Mouse (Mus musculus): Measurements from ENCODE around the gene Peli2.

The Peli2 gene

DNA sequence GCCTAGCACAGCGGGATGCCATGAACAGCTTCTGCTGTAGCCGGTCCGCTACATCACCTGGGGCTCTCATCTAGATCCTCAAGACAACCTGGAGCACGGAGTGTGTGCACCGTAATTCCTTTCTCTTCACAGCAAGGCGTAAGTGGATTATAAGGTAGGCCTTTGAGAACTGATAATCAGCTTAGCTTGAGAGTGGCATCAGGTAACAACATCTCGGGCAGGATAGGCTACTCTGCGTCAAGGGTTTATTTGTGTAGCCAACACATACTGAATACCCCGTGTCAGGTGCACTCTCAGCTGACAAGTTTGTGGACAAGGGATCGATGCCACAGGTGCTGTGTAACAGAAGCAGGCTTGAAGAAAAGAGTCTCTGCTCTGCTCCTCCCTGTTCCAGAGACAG lies 106.1 kb downstream of the Peli2 start:
- no peak for DNase-seq

DNA sequence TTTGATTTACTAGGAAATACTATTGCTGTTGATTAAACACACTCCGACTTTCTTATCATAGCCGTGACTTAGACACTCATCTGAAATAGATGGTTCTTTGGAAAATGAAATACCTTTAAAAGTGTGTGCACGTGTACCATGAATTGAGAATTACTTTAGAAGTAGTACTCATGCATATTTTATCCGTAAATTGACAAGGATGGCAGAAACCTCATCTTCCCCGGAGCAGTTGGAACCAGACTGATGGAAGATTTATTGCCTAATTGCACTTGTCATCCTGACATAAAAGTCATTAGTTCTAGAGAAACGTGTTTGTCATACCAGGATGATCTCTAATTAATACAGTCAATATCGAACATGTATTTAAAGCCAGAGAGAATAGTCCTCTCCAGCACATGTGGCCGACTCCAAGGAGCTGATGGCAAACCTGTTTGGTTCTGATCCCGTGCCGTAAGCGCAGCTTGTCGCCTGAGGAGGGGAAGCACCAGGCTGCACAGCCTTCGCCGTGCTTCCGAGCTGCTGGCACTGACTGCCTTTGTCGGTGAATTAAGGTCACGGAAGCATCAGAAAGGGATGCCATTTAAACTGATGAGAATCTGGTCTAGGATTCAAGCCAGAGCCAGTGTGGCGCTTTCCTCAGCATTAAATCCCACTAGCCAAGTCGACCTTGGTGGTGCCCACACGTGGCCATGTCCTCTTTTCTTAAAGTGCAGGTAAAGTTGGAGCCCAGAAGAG lies 114.3 kb downstream of the Peli2 start:
- no peak for DNase-seq

DNA sequence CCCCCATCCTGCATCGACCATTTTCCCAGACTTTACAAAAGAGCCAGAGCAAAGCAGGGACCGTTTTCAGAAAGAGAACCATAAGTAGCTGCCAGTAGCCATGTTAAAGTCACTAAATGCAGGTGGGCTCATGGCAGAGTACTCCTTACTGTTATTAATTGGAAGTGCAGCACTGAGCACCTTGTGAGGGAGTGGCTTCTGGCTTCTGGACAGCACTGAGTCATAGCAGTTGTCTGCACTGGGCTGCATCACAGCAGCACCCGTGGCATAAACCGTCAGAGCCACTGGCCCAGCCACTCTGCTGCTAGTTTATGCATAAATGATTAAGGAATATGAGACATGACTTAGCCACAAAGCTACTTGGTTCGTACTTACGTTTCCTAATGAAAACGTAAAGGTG lies 120.7 kb downstream of the Peli2 start:
- no peak for DNase-seq

DNA sequence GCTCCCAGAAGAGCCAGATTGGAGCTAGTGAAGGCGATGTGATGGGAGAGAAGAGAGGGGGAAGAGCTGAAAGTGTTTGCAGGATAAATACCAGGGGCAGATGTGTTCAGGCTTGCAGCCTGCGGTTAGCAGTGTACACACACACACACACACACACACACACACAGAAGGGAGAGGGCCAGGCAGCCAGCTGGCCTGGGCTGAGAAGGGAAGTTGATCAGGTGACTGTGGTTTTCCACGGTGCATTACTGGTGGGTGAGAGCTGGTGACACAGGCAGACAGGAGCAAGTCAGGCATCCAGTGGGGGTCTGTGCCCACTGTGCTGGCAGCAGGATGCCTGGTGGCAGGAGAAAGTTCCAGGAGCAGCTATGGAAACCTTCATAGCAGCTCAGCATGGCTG lies 125.6 kb downstream of the Peli2 start:
- DNase-seq = no peak

DNA sequence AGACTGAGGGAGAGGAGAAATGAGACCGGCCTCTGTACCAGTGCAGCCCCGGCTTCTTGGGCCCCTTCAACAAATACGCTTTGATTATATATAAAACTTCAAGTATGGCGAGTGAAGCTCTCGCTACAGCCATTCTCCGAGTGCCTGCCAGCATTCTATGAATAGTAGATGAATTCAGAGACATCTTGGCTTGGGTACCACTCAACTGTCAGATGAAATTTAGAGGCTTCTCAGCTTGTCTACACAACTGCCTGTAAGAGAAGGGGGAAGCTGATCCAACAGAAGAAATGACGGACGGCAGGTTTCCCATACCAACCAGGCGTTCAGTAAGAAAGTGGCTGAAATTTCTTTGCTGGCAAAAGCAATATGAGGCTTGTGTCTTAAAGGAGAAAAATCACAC lies 126.3 kb downstream of the Peli2 start:
- no peak for DNase-seq

DNA sequence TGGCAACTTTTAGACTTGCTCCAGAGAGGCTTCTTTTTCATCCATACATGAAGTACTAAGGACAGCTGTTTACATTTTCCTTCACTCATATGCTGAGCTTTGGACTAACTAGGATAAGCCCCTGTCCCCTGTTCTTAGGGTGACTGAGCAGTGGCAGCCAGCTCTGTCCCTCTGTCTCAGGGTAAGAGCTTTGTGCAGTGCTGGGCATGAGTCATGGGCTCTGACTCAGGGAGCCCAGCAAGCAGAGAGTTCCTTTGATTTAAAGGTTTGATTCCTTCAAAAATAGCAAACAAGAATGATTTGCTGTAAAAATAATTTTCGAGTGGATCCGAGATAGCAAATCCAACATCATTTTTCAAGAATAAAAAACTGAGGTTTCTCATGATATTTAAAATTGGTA lies 128.8 kb downstream of the Peli2 start:
- DNase-seq = no peak

DNA sequence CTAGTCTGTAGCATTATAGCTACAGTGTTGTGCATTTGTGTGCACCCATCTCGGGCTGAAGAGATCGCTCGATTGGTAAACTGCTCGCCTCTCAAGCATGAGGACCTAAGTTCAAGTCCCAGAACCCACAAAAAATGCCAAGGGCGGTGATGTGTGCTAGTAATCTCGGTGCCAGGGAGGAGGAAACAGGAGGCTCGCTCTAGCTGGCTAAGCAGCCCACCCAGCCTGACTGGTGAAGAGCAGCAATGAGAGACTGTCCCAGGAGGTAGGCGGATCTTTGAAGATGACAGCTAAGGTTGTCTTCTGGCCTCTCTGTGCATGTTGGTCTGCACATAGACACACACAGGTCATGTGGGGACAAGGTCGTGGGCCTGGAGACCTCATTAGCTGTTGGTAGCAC lies 129.3 kb downstream of the Peli2 start:
- DNase-seq = no peak

DNA sequence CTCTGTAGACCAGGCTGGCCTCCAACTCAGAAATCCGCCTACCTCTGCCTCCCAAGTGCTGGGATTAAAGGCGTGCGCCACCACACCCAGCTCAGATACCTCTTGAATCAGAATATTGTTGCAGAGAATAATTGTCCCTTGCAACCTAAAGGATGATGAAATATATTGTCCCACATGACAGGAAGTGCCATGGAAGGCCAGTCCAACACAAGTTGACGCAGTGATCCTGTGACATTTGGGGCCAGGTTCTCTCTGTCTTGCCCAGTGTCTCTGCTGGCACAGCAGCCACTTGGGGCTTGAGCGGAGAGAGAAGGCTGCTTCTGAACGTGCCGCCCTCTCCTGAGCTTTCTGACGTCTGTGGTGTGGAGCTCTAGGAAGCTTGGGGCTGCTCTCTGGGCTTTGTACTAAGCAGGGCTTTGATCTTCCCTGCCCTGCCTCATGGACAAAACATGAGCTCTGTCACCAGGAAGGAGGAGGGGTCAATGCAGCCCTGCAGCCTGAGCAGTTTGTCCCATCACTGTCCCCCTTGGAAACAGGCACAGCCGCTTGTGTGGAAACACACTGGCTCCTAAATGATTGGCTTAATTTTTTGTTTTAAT lies 130.9 kb downstream of the Peli2 start:
- DNase-seq = no peak

DNA sequence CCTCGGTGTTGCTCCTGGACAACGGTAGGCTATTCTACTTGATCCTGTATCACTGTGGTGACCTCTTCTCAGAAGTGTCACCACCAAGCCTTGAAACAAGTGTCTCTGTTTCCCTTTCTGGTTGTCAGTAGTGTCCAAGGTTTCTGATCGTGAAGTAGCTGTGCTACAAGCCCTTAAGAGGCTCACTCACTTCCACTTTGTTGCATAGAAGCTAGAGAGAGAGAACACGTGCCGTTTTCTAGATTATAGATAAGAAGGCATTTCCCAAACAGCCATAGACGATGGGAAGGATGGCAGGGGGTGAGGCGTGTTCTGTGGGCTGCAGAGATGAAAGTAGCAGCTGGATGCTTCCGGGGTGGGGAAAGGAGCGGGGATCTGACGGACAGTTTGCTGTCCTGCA lies 132.6 kb downstream of the Peli2 start:
- no peak for DNase-seq

DNA sequence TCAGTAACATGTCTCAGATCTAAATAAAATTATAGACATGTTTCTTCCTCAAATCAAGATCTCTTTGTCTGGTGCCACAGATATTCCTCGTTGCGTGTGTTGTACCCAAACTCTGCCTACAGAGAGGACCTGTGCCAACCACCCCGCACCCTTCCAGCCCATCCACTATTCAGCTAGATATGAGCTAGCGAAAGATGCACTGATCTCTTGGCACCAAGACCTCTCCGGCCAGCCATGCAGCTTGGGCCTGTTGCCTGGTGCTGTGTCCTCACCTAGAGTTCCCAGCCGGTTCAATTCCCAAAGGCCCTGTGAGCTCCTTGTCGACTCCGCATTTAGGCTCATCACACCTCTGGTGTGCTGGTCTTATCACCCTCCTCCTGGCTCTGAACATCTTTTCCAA lies 134.1 kb downstream of the Peli2 start:
- no peak for DNase-seq

DNA sequence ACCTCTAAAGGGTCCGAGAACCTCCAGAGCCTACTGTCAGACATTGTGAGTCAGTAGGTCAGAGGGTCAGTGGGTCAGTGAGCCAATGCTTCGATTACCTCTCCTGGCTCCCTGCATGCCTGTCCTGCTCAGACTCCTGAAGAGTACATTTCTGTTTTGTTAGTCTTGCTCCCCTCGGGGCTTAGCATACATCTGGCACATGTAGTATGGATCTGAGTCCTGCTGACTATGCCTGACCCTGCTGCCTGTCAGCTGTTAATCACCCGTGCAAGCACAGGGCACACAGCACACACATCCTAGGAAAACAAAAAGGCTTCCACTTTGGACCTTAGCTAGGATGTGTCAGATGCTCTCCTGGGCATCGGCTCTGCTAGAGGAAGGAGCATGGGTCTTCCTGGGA lies 134.7 kb downstream of the Peli2 start:
- DNase-seq = no peak

DNA sequence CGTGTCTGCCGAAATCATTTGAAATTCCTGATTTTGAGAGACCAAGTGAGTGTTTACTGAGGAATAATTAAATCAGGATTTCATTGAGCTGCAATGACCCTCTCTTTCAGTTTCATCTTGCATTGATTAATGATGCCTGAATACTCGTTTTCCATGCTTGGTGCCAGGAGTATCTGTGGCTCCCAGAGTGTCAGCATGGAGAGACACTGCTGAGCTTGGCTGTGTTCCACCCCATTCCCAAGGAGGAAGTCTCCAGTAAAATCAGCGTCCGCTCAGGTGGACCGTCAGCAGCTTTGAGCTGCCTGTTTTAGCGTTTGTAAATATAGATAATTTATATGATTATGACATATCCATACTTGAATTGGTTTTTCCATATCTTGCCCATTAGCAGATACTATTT lies 137.1 kb downstream of the Peli2 start:
- no peak for DNase-seq

DNA sequence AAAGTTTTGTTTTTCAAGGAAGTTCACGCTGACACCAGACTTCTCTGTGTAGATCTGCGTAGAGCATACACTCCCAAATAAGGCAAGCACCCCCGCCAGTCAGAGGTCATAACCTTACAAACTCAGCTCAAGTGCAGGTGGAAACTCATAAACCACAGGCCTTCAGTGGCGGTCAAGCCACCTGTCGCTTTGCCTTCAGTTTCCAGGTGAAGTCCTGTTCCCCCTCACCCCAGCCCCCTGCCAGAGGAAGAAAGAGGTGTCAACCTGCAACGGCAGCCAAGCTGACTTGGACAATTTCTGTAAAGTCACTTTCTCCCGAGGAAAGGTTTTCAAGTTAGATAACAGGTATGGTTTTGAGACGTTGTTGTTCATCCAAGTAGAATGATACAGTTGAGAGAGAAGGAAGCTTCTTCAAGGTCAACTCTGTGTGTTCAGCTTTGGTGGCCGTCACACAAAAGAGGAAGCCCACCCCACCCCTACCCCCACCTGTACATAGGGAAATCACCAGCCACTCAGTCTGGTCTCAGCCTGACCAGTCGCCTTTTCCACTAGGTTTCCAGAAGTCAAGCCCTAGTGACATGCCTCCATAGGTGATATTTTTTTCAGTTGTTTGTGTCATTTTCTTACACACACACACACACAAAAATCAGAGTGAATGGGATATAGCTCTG lies 138.2 kb downstream of the Peli2 start:
- no peak for DNase-seq

DNA sequence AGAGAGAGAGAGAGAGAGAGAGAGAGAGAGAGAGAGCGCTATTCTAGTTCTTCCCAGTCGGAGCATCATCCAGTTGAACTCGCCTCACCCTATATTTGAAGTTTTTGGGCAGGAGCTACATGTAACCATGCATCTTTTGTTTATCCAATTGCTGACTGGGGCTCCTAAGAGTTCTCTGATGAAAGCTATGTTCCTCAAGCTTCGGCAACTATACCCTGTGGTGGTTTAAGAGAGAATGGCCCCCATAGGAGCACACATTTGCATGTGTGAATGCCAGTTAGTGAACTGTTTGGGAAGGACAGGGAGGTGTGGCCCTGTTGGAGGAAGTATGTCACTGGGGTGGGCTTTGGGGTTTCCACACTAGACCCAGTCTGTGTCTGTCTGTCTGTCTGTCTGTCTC lies 142.5 kb downstream of the Peli2 start:
- no peak for DNase-seq

DNA sequence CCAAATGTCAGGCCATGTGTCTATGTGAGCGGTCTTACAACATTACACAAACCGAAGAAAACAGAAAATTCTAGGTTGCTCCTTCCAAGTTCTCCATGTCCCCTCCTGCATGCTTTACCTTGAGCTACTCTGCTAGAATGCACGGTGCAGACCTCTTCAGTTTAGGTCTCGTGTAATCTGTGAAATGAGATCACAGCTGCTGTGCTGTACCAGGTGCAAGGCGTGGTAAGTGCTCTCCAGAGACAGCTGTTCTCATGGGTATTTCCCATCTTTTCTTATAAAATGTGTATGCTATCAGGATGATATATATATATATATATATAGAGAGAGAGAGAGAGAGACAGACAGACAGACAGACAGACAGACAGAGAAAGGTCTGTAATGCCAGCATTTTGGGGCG lies 146.1 kb downstream of the Peli2 start:
- no peak for DNase-seq

DNA sequence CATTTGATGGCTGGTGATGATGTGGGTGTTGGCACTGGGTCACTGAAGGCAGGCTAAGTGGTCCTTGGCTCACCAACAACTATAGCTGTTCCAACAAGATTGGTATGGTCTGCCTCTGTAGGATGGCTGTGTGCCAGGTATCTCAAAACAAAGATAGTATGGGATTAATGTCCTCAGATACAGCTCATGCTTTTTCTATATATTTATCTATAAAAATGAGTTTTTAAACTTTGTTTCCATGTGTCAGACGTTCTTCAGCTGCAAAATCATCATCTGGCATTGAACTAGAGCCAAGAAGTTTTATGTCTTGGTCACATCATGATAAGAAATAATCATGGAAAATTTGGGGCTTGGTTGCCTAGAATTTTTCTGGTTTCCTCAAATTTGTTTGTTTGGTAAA lies 157.7 kb downstream of the Peli2 start:
- no peak for DNase-seq

DNA sequence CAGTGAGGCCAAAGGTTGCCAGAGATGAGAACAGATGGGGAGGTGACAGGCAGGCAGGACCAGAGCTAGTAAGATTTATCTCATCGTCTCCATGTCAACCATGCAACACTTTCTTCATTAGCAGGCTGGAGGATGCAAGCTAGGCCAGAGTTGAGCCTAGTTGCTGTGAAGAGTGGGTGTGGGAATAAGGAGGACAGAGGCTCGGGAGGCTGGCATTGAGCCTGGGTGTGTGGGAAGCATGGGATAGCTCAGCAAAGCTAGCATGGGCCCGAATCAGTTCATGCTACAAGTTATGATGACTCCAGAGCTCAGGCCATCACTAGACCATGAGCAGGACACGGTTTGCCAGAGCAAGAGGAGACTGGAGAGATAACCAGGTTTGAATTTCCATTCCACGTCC lies 166.3 kb downstream of the Peli2 start:
- DNase-seq = no peak

DNA sequence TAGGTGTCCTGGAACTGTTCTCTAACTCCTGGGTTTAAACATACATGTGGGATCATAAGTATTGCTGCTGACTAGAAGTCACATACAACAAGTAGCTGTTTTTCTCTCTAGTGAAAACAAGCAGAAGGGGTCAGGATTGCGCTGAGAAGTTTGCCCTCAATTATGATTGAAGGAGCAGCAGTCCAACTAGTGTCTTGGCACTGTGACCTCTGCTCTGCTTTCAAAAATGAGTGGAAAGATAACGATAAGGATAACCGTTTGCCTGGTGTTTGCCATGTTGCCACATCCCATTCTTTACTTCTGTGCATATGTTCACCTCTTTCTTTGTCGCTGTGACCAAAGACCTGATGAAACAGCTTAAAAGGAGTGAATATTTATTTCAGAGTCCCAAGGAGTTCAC lies 167.0 kb downstream of the Peli2 start:
- no peak for DNase-seq

DNA sequence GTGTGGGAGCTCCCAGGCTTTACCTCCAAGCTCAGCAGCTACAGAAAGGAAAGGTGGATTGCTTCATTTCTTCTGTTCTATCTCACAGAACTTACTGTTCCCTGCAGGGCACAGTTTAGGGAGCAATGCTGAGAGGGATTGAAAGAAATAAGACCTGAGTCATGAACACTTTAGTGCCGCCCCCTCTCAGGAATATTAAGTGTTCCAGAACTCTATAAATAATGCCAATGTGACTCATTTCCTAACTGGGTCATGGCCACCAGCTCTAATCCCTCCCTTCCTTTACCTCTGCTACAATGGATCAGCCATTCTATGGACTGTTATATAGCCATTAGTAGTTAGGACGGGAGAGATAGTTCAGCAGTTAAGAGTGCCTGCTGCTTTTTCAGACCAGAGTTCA lies 168.0 kb downstream of the Peli2 start:
- no peak for DNase-seq

DNA sequence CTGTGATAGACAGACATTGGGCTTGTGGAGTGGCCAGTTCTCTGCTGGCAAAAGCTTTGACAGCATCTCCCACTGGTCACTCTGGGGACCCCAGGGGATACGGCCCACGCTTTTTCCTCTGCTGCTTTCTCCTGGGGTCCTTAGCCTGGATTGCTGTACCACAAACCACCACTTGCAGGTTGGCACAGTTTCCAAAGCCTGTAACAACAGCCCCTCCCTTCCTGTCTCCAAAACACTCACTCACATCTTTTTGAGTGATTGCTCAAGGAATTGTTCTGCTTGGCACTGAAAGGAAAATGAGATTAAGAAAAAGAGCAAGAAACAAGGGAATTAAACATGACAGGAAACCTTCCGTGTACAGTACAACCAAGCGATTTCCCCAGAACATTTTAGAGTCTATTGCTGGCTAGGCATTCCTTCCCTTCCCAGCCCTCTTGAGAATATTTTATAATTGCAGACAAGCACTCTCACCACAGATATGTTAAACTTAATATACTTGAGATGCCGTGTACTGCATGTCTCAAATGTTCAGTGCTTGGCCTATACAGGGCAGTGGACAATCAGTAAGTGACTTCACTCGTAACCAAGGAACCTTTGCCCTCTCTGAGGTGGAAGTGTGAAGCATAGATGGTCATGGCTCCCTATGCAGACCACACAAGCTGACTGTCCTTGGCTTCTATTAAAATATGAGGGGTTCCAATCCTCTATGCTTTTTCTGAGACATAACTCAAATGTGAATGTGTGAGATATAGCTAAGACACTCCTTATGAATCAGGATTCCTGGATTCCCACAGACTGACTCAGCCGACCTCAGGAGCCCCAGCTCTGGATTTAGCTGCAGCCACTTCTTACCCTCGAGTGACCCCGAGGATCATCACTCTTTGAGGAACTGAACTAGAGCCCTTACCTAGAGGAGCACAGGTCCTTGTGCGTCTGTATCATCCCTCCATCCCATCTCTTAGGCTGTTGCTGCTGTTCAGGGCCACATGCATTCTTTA lies 169.3 kb downstream of the Peli2 start:
- DNase-seq = no peak

DNA sequence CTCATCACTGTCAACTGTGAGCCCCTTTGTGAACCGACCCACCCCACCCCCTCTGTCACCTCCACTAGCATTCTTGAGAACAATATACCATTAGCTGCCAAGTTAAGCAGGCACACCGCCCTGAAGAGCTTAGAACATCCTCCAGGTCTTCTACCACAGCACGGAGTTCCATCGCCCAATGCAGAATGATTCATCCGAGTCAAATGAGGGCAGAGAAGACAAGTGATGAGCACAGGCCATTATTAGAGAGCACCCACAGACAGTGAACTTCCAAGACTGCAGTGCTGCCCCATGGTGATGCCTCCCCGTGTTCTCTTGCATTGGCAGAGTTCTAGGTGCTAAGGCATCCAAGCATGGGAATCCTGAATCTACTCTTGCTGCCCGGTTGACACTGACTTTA lies 172.9 kb downstream of the Peli2 start:
- no peak for DNase-seq

DNA sequence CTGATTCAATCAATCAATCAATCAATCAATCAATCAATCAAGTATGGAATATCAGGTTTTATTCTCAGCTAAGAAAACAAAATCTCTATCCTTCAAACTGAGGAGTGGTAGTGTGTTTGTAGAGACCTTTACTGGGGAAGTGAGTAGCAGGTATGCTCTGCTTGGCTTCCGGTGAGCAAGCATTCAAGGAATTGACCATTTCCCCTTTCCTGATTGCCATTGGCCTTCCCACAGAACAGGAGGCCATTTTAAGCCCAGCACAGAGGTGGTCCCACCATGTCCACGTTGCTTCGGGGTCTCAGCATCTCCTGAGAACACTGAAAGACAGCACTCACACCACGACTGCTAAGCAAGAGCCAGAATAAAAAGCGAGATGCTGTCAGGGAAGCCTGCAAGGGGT lies 174.8 kb downstream of the Peli2 start:
- no peak for DNase-seq

DNA sequence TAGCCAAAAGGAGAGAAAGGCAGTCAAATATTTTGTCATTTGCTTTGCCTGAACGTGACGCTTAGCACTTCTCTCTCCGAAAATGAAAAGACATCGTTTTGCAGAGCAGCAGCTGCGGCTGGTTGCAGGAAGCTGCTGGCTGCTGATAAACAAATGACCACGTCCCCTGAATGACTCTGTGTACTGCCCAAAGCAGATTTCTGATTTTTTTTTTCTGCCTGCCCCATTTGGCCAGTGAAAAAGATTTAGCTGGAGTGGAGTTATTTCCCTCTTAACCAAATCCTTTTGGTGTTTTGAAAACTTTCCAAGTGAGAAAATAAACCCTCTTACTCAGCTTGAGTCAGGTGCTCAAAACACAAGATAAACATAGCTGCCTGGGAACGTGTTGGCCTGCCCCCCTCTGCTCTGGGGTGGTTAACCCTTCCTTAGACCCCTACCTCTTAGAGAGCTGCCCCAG lies 175.2 kb downstream of the Peli2 start:
- no peak for DNase-seq
